Mouse (Mus musculus): ENCODE measurements around the gene Fars2. TPM values are rescaled to one million over a fixed set of nuclear protein-coding genes. Genes with fewer than 3 reads are reported as not detected.

The Fars2 gene
- polyA plus RNA-seq, 1 experiment, result 19.4 TPM

DNA sequence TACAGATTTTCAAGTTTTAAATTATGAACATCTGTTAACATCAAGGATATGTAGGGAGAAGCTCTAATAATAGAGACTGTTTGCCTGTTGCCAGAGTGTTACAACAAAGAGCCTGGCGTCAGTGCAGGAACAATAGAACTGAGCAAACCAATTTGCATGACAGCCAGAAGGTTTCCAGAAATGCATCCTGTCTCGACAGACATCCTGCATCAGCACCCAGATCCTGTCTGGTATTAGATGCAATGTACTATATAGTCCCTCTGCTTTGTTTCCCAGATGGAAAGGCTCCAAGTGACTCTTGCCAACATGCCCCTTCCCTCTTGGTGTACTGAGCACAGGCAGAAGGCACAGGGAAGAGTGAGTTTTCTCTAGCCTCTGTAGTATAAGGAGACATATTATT, 649.6 kb downstream of the Fars2 start:
- no peaks in the 10 kb centered on the region for H3K36me3 ChIP-seq (ENCODE audit: control insufficient read depth, insufficient read depth, low read length)
- TF ChIP-seq POLR2A (IDR thresholded peaks at IDR 0.05; ENCODE audit: low read depth, low read length), result no peak
- TF ChIP-seq CTCF (IDR thresholded peaks at IDR 0.05; ENCODE audit: extremely low read depth, insufficient read depth, insufficient read length, insufficient replicate concordance), result no peak
- H3K27me3 ChIP-seq (ENCODE audit: control insufficient read depth, insufficient read depth, low read length), result no peaks in the 10 kb centered on the region
- no peak for DNase-seq (ENCODE audit: low read depth in 1 of 2, low spot score in 2 of 2)
- no peaks in the 10 kb centered on the region for H3K4me1 ChIP-seq (ENCODE audit: control insufficient read depth, insufficient read depth, insufficient read length)
- no peak overlapping the region for H3K27ac ChIP-seq (ENCODE audit: insufficient read depth, low read length)
- H3K4me3 ChIP-seq (ENCODE audit: extremely low read depth, insufficient read depth, insufficient read length), result no peak overlapping the region
- 65% methylated on average over 2 of the region's 2 CpGs for WGBS

Other genes with a start within 250 kb of the Fars2 start
- gene Rpp40, start 211.1 kb upstream of the Fars2 start, polyA plus RNA-seq (2012; rRNA removed), result 2.1 and 3.1 TPM in 2 replicates
- gene Ppp1r3g, start 158.6 kb upstream of the Fars2 start, polyA plus RNA-seq (2012; rRNA removed), result not detected in 2 replicates
- 2.3 and 3.6 TPM in 2 replicates for gene Lyrm4, start 114 bp downstream of the Fars2 start, polyA plus RNA-seq (2012; rRNA removed)

Measured in spleen, adult 2 months (tissue).